Mouse (Mus musculus) urinary bladder, postnatal 14 days (tissue): ENCODE measurements around the gene Gm4133.
"Not testable (repeated sequence)": the region's sequence is repeated elsewhere in the genome, so short reads cannot be mapped to it uniquely, and the experiment has no call there.

Experiments
- DNase-seq: peaks from one replicate; pipeline ENCODE4 v3.0.0; 2021; ENCODE audit warnings: low spot score

The Gm4133 gene

DNA sequence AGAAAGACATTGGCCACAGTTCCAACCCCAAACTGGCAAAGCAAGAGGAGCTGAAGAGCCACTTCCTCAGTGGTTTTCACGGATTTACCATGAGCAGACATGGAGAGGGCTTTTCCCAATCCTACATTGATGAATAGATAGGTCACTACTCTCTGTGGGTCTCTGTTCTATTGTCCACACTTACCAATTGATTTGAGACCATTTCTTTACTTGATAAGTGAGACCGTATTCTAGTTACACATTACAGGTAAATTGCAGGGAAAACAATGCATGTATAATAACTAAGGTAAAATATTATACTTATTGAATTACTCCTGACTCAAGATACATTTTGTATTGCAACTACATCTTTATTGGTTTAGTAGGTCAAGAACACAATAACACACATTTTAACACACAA is at the start of gene Gm4133:
Gm4133 (minus strand) TSS at position 101 of the 400 bp plus-strand sequence.
- not testable (repeated sequence) for DNase-seq

DNA sequence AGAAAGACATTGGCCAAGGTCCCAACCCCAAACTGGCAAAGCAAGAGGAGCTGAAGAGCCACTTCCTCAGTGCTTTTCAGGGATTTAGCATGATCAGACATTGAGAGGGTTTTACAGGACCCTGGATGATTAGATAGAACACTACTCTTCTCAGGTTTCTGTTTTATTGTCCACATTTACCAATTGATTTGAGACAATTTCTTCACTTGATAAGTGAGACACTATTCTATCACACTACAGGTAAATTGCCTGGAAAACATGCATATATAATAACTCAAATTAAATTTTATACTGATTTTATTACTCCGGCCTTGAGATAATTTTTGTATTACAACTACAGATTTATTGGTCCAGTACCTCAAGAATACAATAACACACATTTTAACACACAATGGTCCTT is 41.4 kb upstream of the Gm4133 start, which contains the start of gene Gm5728:
Gm5728 (minus strand) TSS at position 101 of the 400 bp plus-strand sequence.
- not testable (repeated sequence) for DNase-seq
